Mouse (Mus musculus) ES-CJ7 (cell line): ENCODE measurements around the gene Klc3.

Experiments used
- DNase-seq: peaks from one replicate; pipeline ENCODE4 v3.0.0; 2011; ENCODE audit warnings: low read depth, low spot score

Gene Klc3

DNA sequence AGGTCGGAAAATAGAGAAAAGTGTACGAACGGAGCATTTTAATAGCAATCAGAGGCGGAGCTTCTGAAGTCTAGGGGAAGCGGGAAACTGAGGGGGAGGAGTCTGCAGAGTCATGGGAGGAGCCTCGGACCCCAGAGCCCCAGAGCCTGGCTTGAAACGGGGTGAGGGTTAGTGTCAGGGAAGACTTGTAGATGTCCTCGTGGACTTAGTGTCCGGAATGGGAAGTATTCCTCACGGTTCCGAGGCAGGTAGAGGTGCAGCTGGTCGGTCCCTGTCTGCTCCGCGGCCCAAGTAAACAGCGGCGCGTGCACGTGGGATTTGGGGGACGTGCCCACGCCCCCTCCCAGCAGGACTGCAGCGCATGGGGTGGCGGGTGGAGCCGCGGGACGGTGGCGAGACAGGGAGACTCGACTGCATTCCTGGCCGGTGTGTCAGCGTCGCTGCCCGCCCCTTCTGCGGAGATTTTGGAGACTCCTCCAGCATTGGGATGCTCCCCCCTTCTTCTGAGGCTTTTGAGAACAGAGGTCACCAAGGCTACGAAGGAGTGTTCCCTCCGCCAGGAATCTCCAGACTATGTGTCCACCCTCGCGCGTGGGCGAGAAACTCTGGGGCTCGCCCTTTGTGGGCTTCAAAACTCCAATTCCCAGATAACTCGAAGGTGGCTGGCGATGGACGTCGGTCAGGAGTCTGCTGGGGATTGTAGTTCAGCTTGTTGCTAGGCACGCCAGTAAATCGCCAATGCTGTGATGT is 43.8 kb downstream of the Klc3 start:
- DNase-seq: peak; percentile 88

DNA sequence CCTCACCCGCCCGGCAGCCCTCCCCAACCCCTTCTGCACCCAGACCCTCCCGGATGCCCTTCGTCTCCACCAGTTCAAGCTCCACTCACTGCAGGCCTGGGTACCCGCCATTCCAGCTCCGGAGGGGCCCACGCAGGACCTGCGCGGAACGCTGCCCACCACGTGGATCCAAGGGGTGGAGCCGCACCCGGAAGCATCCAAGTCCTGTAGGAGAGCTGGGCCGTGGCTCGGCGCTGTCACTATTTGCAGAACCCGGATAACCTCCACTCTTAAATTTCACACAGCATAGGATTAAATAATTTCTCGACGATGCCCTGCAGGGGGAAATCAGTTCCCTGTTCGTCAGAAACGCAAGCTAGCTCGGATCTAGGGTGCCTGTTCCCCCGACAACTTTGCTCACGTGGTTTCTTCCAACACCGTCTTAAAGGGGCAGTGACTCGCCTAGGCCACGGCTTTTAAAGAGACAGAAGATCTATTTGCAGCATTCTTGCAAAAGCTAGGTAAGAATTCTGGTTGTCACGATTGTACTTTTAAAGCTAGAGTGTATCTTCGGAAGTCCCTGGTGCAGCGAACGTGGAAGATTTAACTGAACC is 44.5 kb downstream of the Klc3 start, which contains the start of the genes Cd3eap and Ppp1r13l:
Gene Cd3eap (minus strand): TSS at position 185 of the 593 bp plus-strand sequence.
Gene Ppp1r13l (plus strand): TSS at position 451 of the 593 bp plus-strand sequence.
- peak; percentile 86 for DNase-seq

DNA sequence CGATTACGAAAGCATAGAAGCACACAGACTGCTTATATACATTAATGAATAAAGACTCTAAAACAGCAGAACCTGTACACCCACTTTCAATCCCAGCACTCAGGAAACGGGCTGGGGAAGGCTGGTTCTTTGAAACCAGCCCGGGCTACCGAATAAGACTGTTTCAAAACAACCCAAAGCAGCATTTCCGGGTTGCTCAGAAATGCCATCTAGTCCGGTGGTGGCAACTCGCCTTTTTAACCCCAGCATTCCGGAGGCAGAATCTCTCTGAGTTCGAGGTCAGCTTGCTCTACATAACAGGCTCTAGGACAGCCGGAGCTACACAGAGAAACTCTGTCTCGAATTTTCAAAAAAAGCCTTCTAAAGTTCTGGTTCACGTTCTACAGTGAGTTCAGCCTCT is 45.3 kb downstream of the Klc3 start:
- DNase-seq: no peak

DNA sequence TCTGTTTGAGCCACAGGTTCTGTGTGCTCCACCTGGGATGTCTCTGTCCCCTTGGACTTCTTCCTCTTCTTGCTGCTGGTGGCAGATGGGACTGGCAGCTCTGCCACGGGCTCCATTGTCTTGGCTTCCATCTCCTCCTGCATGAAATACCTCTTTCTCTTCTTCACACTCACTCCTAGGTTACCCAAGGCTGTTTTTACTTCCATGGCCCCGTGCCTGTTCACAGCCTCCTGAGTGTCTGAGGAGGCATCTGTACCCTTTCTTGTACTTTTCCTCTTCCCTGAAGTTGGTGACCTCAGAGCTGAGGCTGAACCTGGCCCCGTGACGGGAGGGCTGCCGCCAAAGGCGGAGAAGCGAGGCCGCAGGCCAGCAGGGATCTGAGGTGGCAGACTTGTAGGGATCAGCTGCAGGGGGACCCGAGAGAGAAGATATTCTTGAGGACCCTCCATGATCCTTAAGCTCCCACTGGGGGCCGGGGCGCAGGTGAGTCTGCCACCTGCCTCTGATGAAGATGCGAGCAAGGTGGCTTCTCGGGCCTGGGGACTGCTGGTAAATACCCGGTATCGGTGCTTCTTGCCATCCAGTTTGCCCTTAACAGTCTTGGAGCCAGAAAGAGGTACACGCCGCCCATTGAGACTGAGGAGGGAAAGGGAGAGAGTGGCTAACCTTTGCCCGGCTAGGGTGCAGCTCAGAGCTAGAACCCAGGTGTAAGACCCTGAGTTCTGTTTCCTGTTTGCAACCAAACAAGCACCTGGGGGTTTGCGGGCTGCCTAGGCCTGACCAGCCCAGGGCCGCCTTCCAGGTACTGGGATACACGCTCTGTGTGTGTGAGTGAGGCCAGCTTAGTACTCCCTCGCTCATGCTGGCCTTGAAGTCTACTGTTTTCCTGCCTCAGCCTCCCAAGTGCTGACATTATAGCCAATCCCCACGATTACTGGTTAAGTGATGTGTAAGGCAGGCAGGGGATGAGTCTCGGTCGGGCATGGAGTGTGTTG is 46.2 kb downstream of the Klc3 start:
- no peak for DNase-seq

- DNase-seq: no peak
These were observed 47.6 kb downstream of the Klc3 start for GRCm38 (mm10) chr7:19356311-19356710.

DNA sequence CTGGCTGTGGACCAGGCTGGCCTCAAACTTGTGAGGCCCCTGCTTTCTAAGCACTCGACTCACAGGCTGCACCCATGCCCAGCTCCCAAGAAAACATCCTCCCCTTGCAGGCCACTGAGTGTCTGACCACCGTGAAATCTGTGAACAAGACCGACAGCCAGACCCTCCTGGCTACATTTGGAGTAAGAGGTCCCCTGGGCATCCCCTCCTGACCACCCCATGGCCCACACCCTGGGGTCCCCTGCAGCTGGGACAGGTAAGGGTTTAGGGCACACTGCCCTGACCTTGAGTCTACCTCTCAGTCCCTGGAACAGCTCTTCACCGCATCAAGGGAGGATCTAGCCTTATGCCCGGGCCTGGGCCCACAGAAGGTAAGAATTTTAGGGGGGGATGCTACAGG is 48.9 kb downstream of the Klc3 start:
- DNase-seq: no peak

- DNase-seq: no peak
These were observed 53.7 kb downstream of the Klc3 start for GRCm38 (mm10) chr7:19350221-19350620.

- no peak for DNase-seq
These were observed 54.6 kb downstream of the Klc3 start for GRCm38 (mm10) chr7:19349188-19349915.

DNA sequence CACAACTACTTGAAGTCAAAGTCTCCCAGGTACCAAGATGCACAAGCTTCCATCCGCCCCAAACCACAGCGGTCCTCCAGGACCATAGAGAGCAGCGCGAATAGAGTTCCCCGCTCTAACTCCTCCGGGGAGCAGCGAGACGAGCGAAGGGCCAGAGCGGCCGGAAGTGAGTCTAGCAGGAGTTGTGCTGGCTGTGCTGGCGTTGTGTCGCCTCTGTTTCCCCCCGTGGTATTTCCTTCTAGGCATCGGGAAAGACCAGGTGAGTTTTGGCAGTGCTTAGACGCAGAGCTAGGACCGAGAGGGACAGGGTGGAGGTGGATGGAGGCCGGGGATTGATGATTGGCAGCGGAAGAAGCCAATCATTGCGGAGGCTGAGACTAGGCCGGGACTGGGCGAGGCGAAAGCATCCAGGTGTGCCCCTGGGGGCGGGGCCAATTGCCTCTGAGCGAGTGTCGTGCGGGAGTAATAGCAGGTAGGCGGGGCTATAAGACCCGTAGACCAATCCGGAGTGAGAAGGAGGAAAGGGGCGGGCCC is 58.9 kb downstream of the Klc3 start:
- peak; percentile 99 for DNase-seq
